Mouse (Mus musculus): ENCODE results near the gene Gm13769. TPM values are rescaled to one million over a fixed set of nuclear protein-coding genes. Genes with fewer than 3 reads are reported as not detected.
"Not testable (repeated sequence)": the region's sequence is repeated elsewhere in the genome, so short reads cannot be mapped to it uniquely, and the experiment has no call there.

The Gm13769 gene
- polyA plus RNA-seq (2012; rRNA removed): not detected in 2 replicates

- H3K4me3 ChIP-seq (replicated peaks; ENCODE audit: extremely low read depth, low read depth, low read length); DNase-seq: not testable (repeated sequence)
- no CpG with 5 or more reads among the region's 6 CpGs for WGBS
These were observed at the start of gene Gm13769 for GRCm38 (mm10) chr2:90321900-90322299. Gm13769 (plus strand) TSS chr2:90322200.

GRCm38 (mm10) chr2:90292741-90293140, 29.3 kb upstream of the Gm13769 start, which contains the start of gene Olfr1272:
Olfr1272 (minus strand) TSS chr2:90292841.
- whole genome bisulfite sequencing: 86% methylated on average over 6 of the region's 6 CpGs
- H3K4me3 ChIP-seq (replicated peaks; ENCODE audit: extremely low read depth, low read depth, low read length): no peak within 1 kb of the TSS
- H3K4me1 ChIP-seq (ENCODE audit: control insufficient read depth, insufficient read depth, low read length): no peaks in the 10 kb centered on the region
- DNase-seq: no peak
- no peak for TF ChIP-seq CTCF (IDR thresholded peaks at IDR 0.05; ENCODE audit: insufficient read depth, low read length)
- TF ChIP-seq POLR2A (IDR thresholded peaks at IDR 0.05; ENCODE audit: borderline replicate concordance, extremely low read depth, low read depth, low read length): no peak

More at GRCm38 (mm10) chr2:90321900-90322299, at the start of gene Gm13769:
- not testable (repeated sequence) for H3K4me1 ChIP-seq (ENCODE audit: control insufficient read depth, insufficient read depth, low read length)

GRCm38 (mm10) chr2:90346694-90347093, 24.7 kb downstream of the Gm13769 start:
- not testable (repeated sequence) for H3K4me3 ChIP-seq (replicated peaks; ENCODE audit: extremely low read depth, low read depth, low read length); DNase-seq; H3K4me1 ChIP-seq (ENCODE audit: control insufficient read depth, insufficient read depth, low read length)
- no CpG with 5 or more reads among the region's 4 CpGs for WGBS

- H3K4me3 ChIP-seq (replicated peaks; ENCODE audit: extremely low read depth, low read depth, low read length); H3K4me1 ChIP-seq (ENCODE audit: control insufficient read depth, insufficient read depth, low read length); DNase-seq: not testable (repeated sequence)
- WGBS: no CpG with 5 or more reads among the region's 6 CpGs
These were observed 29.0 kb downstream of the Gm13769 start for GRCm38 (mm10) chr2:90351047-90351446.

GRCm38 (mm10) chr2:90351540-90351939, 29.5 kb downstream of the Gm13769 start:
- WGBS: no CpG with 5 or more reads among the region's 3 CpGs
- H3K4me1 ChIP-seq (ENCODE audit: control insufficient read depth, insufficient read depth, low read length); H3K4me3 ChIP-seq (replicated peaks; ENCODE audit: extremely low read depth, low read depth, low read length); DNase-seq: not testable (repeated sequence)

- H3K4me3 ChIP-seq (replicated peaks; ENCODE audit: extremely low read depth, low read depth, low read length); H3K4me1 ChIP-seq (ENCODE audit: control insufficient read depth, insufficient read depth, low read length); DNase-seq: not testable (repeated sequence)
- WGBS: no CpG with 5 or more reads among the region's 5 CpGs
These were observed 37.2 kb downstream of the Gm13769 start for GRCm38 (mm10) chr2:90359229-90359628.

GRCm38 (mm10) chr2:90360199-90360598, 38.2 kb downstream of the Gm13769 start:
- no CpG with 5 or more reads among the region's 4 CpGs for WGBS

More at GRCm38 (mm10) chr2:90360199-90360598, 38.2 kb downstream of the Gm13769 start:
- not testable (repeated sequence) for H3K4me3 ChIP-seq (replicated peaks; ENCODE audit: extremely low read depth, low read depth, low read length); DNase-seq; H3K4me1 ChIP-seq (ENCODE audit: control insufficient read depth, insufficient read depth, low read length)

Other genes with a start within 250 kb of the Gm13769 start
- gene Olfr1269, start 200.8 kb upstream of the Gm13769 start, polyA plus RNA-seq (2012; rRNA removed): not detected in 2 replicates
- not detected in 2 replicates for gene Olfr32, start 179.9 kb upstream of the Gm13769 start, polyA plus RNA-seq (2012; rRNA removed)
- not detected in 2 replicates for gene Olfr1270, start 169.1 kb upstream of the Gm13769 start, polyA plus RNA-seq (2012; rRNA removed)
- not detected in 2 replicates for gene Olfr1506, start 97.7 kb upstream of the Gm13769 start, polyA plus RNA-seq (2012; rRNA removed)
- not detected in 2 replicates for gene Olfr142, start 64.6 kb upstream of the Gm13769 start, polyA plus RNA-seq (2012; rRNA removed)
- not detected in 2 replicates for gene Olfr1271, start 51.2 kb upstream of the Gm13769 start, polyA plus RNA-seq (2012; rRNA removed)
- not detected in 2 replicates for gene Olfr1272, start 29.4 kb upstream of the Gm13769 start, polyA plus RNA-seq (2012; rRNA removed)
- gene Olfr1274-ps, start 76.5 kb downstream of the Gm13769 start, polyA plus RNA-seq (2012; rRNA removed): not detected in 2 replicates